Mouse (Mus musculus): ENCODE data around the gene Zbed5.

The Zbed5 gene

DNA sequence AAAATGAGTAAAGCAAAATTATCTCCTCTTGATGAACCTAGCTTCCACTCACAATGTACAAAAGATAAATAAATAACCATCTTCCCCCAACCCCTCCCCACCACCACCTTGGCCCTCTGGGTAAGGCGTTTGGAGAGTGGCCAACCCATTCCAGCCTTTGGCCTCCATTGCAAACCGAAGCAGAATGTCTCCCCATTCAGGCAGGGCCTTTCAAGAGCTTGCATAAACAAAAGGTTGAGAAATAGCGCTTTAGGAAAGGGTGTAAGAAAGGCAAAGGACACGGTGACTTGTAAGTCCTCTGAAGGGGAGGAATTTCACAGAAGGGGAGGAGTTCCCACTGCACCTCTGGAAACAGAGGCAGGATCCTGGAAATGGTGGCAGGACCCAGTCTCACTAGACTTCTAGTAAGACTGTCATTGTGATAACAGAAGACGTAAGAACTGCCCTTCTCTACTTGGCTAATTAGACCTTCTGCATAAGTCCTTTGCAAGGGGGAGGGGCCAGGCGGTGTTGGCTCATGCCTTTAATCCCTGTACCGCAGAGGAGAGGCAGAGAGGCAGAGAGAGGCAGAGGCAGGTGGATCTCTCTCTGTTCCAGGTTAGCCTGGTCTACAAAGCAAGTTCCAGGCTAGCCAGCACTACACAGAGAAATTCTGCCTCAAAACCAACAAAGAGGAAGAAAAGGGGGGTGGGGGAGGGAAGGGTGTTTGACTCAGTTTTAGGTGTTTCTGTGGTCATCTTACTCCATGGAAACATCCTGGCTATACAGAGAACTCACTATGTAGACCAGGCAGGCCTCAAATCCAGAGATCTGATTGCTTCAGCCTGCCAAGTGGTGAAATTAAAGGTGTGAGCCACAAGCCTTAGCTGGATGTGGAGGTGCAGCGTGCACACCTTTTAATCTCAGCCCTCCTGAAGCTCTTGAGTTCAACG is 34.7 kb downstream of the Zbed5 start:
- no peak for TF ChIP-seq GATA4 (IDR thresholded peaks at IDR 0.05; ENCODE audit: insufficient replicate concordance, low read length)

DNA sequence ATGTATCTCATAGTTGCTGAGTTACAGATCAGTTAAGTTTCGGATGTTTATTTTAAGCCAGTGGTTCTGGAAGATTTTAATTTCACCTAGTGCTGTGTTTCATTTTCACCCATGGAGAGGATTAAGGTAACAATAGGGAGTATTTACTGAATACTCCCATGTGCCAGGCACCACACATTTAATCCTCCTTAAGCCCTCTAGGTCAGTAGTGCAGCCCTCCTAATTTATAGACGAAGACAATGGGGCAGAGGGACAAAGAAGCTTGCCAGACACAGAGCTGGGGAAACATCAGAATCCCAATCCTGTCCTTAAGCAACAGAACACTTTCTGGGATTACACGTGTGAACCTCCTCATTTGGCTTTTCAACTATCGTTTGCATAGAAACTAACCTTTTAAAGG is 41.4 kb downstream of the Zbed5 start:
- no peak for TF ChIP-seq GATA4 (IDR thresholded peaks at IDR 0.05; ENCODE audit: insufficient replicate concordance, low read length)

DNA sequence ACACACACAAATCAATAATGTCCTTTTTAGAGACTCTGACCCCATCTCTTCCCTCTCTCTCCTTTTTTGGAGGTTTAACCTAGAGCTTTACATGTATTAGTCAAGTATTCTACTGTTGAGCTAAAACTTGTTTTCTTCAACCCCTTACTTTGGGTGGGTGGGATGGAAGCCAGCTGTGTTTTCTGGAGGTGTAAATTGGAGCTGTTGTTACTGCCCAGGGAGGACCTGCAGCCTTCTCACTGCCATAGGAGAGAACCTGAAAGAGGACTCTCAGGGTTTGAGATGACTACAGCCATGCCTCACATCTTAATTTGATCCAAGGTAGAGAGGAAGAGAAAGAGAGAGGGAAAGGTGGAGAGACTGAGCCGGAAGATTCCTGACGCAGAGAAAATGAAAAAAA is 44.8 kb downstream of the Zbed5 start:
- no peak for TF ChIP-seq GATA4 (IDR thresholded peaks at IDR 0.05; ENCODE audit: insufficient replicate concordance, low read length)

DNA sequence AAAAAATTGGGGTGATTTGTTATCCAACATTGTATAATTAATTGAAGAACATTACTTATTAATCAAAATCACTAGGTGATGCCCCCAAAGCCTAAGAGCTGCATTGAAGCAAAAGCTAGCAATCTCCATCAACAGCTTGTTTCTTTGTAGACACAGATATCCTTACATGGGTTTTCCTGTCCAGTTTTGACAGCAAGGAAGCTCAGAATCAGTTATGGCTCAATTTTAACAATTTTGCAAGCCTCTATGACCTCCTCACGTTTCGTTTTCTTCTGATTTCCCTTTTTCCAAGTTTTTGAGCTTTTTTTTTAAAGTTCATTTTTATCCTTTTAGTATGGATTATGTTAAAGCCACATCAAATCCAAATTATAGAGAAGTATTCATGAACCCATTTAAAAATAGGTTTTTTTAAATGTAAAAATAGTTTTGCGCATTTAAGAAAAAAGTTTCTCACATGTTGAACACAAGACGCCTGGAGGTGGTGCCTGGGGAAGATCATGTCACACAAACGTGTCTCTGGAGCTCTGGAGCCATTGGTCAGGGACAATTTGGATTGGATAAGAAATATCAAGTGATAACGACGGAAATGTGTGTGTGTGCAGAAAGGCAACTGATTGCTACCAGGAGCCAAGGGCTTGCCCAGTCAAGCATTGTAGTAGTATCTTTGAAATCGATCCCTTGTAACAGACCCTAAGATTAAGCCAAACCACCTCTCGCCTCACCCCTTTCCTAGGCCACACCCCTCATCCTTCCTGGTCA is 45.4 kb downstream of the Zbed5 start:
- peak; percentile 52; the same call in 1 of the 2 replicates for TF ChIP-seq GATA4 (IDR thresholded peaks at IDR 0.05; ENCODE audit: insufficient replicate concordance, low read length)

DNA sequence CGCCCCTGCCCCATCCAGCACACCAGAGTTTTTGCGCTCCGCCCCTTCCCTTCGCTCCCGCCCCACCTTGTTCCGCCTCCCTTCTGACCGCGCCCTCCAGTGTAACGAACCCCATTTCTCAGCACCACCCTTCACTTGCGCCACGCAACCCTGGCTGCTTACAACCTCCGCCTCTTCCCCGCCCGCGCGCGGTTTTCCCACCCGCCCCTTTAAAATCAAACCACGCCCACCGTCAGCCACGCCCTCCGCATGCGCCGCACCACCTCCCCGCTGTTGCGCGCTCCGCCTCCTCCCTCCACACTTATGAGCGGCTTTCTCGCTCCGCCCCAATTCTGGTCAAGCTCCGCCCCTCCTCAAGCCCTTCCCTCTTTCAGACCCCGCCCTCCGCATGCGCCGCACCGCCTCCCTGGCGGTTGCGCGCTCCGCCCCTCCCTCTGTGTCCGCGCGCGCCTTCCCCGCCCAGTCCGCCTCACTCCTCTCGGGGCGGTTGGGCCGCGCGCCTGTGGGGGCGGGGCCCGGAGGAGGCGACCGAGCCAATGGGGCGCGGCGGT is 46.0 kb downstream of the Zbed5 start, which contains the start of gene Vkorc1l1:
Vkorc1l1 (plus strand) TSS at position 476 of the 551 bp plus-strand sequence.
- no peak for TF ChIP-seq GATA4 (IDR thresholded peaks at IDR 0.05; ENCODE audit: insufficient replicate concordance, low read length)

DNA sequence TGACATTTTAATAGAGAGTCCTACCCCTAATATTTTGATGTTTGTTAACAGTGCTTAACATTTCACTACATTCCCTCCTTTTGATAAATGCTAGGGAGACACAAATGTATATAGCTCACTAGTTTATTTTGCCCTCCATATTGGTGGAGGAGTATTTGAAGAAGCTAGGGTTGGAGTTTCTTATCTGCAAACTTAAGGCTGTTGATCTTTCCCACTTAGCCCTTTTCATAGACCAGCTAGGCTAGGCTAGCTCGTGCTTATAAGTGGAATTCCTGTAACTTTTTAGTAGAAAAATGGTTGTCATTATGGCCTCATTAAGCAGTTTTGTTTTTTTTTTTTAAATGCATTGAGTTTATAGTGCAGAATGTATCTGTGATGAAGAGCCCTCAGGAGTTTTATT is 47.9 kb downstream of the Zbed5 start:
- no peak for TF ChIP-seq GATA4 (IDR thresholded peaks at IDR 0.05; ENCODE audit: insufficient replicate concordance, low read length)

DNA sequence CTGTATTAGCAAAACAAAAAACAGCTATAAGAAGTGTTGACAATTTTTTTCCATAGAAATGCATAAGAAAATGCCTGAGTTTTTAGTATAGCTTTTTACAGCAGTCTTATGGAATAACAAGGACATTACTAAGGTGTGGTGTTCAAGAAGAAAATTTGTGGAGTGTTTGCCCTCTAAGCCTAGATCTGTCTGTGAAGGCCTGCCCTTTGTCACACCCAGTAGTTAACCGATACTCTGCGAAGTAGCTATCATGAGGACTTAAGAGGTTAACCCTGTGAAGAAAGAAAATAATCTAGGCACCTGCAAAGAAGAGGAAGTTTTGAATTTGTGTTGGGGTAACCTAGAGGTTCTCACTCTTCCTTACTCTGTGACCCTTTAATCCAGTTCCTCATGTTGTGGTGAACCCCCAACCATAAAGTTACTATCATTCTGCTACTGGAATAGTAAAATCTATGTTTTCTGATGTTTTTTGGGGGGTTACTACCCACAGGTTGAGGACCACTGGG is 52.1 kb downstream of the Zbed5 start:
- no peak for TF ChIP-seq GATA4 (IDR thresholded peaks at IDR 0.05; ENCODE audit: insufficient replicate concordance, low read length)

DNA sequence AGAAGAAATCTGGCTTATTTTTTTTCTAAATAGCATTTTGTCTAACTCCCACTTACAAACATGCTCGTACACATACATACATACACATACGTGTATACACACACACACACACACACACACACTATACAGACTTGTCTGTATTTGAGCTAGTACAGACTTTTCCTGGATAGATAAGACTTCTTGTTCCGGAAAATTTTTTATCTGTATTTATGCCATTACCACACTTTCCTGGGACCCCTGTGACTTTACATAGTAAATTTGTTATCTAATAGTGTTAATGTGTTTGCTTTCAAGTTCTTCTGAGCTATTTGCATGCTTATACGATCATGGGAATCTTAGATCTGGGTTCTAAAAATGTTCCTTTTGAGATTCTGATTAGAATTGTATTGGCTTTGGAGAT is 56.6 kb downstream of the Zbed5 start:
- no peak for TF ChIP-seq GATA4 (IDR thresholded peaks at IDR 0.05; ENCODE audit: insufficient replicate concordance, low read length)
